Mouse (Mus musculus) CH12.LX (cell line): ENCODE measurements at regions not wholly inside any gene's neighbourhood (a gene's known extent, or its start where the extent isn't known, plus 50 kb on each side); places are given as distances from the start of the nearest gene placed in this dataset.
"Not testable (repeated sequence)": the region's sequence is repeated elsewhere in the genome, so short reads cannot be mapped to it uniquely, and the experiment has no call there.

Experiments used
- DNase-seq: peaks from one replicate; pipeline ENCODE4 v3.0.0-alpha.2; 2013; ENCODE audit errors: extremely low read depth
- H3K27ac ChIP-seq: 2 replicates; pipeline ENCODE4 v1.5.1; 2012; ENCODE audit warnings: low read depth, mild to moderate bottlenecking, control low read depth, moderate library complexity; ENCODE audit not compliant: insufficient read depth
- H3K27me3 ChIP-seq: replicated peaks from 2 replicates; pipeline ENCODE3; 2012; ENCODE audit warnings: inconsistent platforms
- H3K36me3 ChIP-seq, 2 experiments: replicated peaks in 1 of 2; 2 replicates each; pipeline versions ENCODE3 to v1.6.1; 2012; ENCODE audit warnings: inconsistent platforms in 1 of 2, low read length in 1 of 2, mild to moderate bottlenecking in 1 of 2, mixed read lengths in 1 of 2, moderate library complexity in 1 of 2; ENCODE audit not compliant: control insufficient read depth in 1 of 2, insufficient read depth in 1 of 2
- H3K4me1 ChIP-seq, 2 experiments: 2 replicates each; pipeline ENCODE4 v1.6.1; 2012; ENCODE audit warnings: inconsistent platforms in 1 of 2, moderate library complexity in 1 of 2; ENCODE audit not compliant: insufficient read depth in 2 of 2, control insufficient read depth in 1 of 2
- H3K4me2 ChIP-seq: 2 replicates; pipeline ENCODE4 v1.6.1; 2012; ENCODE audit warnings: low read depth, mild to moderate bottlenecking, control low read depth; ENCODE audit not compliant: poor library complexity, insufficient read depth, severe bottlenecking
- H3K4me3 ChIP-seq, 3 experiments: fragments of 150-350 bp in 1 of 3; sonication (generic) in 1 of 3; replicated peaks in 1 of 3; 2 replicates each; pipeline versions ENCODE3 to v1.5.1; 2011 to 2012; ENCODE audit warnings: low read depth in 2 of 3, low read length in 2 of 3, mild to moderate bottlenecking in 2 of 3, moderate library complexity in 2 of 3, control low read depth in 1 of 3, improper control_type of control experiment in 1 of 3, inconsistent platforms in 1 of 3, mixed read lengths in 1 of 3; ENCODE audit not compliant: poor library complexity in 1 of 3
- H3K79me2 ChIP-seq: replicated peaks from 2 replicates; pipeline ENCODE4 v1.6.1; 2012; ENCODE audit warnings: mild to moderate bottlenecking, moderate library complexity; ENCODE audit not compliant: control insufficient read depth, poor library complexity, insufficient read depth, severe bottlenecking; ENCODE audit errors: extremely low read depth
- H3K9ac ChIP-seq: 2 replicates; pipeline ENCODE4 v1.6.1; 2012; ENCODE audit warnings: low read depth, mild to moderate bottlenecking, control low read depth, moderate library complexity; ENCODE audit not compliant: insufficient read depth
- H3K9me3 ChIP-seq: replicated peaks from 2 replicates; pipeline ENCODE3; 2012; ENCODE audit warnings: low read length, inconsistent platforms, mixed read lengths
- CHD1 ChIP-seq: IDR thresholded peaks from 2 replicates; pipeline ENCODE4 v1.6.1; 2012; ENCODE audit warnings: low read depth, low read length, improper control_type of control experiment, inconsistent platforms
- ELF1 ChIP-seq: IDR thresholded peaks from 2 replicates; pipeline ENCODE4 v1.6.1; 2014; ENCODE audit warnings: low read depth, mild to moderate bottlenecking, inconsistent platforms, low read length, improper control_type of control experiment
- GABPA ChIP-seq: IDR thresholded peaks from 2 replicates; pipeline ENCODE4 v1.6.1; 2012; ENCODE audit warnings: low read depth, low read length, improper control_type of control experiment, inconsistent platforms; ENCODE audit not compliant: insufficient replicate concordance
- IRF4 ChIP-seq: IDR thresholded peaks from 2 replicates; pipeline ENCODE4 v1.6.1; 2014; ENCODE audit warnings: low read depth, mild to moderate bottlenecking, inconsistent platforms, low read length, improper control_type of control experiment
- JUND ChIP-seq: conservative IDR thresholded peaks from 2 replicates; pipeline ENCODE4 v1.6.1; 2011; ENCODE audit warnings: low read depth, low read length, improper control_type of control experiment
- MEF2A ChIP-seq: IDR thresholded peaks from 2 replicates; pipeline ENCODE4 v1.6.1; 2014; ENCODE audit warnings: low read depth, mild to moderate bottlenecking, inconsistent platforms, low read length, improper control_type of control experiment, borderline replicate concordance
- MXI1 ChIP-seq: IDR thresholded peaks from 2 replicates; pipeline ENCODE4 v1.6.1; 2011; ENCODE audit warnings: mild to moderate bottlenecking, low read depth, low read length, improper control_type of control experiment
- MYC ChIP-seq: IDR thresholded peaks from 2 replicates; pipeline ENCODE4 v1.6.1; 2011; ENCODE audit warnings: low read depth, mild to moderate bottlenecking, improper control_type of control experiment, low read length
- NRF1 ChIP-seq: IDR thresholded peaks from 2 replicates; pipeline ENCODE4 v1.6.1; 2014; ENCODE audit warnings: low read depth, mild to moderate bottlenecking, inconsistent platforms, low read length, improper control_type of control experiment, moderate library complexity
- SMC3 ChIP-seq: IDR thresholded peaks from 2 replicates; pipeline ENCODE4 v1.6.1; 2011; ENCODE audit warnings: low read depth, low read length, improper control_type of control experiment
- USF1 ChIP-seq: IDR thresholded peaks from 2 replicates; pipeline ENCODE4 v1.6.1; 2014; ENCODE audit warnings: low read depth, mild to moderate bottlenecking, inconsistent platforms, low read length, improper control_type of control experiment
- ZC3H11A ChIP-seq: IDR thresholded peaks from 2 replicates; pipeline ENCODE4 v1.6.1; 2012; ENCODE audit warnings: low read depth, mild to moderate bottlenecking, inconsistent platforms, low read length, improper control_type of control experiment
- ZMIZ1 ChIP-seq: IDR thresholded peaks from 2 replicates; pipeline ENCODE4 v1.6.1; 2012; ENCODE audit warnings: low read depth, mild to moderate bottlenecking, inconsistent platforms, low read length, improper control_type of control experiment
- dilution Hi-C: fragments of 300-500 bp; cut with MboI; formaldehyde crosslinking; loops from 2 replicates; pipeline ENCODE4 v1.14.3; 2020; ENCODE audit warnings: low sequenced_read_pairs; ENCODE audit not compliant: extremely low pct_unique_long_range_greater_than_20kb, extremely low pct_ligation_motif_present
- in situ Hi-C: fragments of 300-500 bp; cut with MboI; formaldehyde crosslinking; loops from 3 replicates; pipeline ENCODE4 v1.14.3; 2019; ENCODE audit warnings: low sequenced_read_pairs, low pct_ligation_motif_present, low pct_unique_long_range_greater_than_20kb, mixed read lengths

GRCm38 (mm10) chr12:47160626-47161025 is 341.9 kb upstream of the Nova1 start:
- no peaks in the 10 kb centered on the region for H3K4me1 ChIP-seq
- H3K27ac ChIP-seq, result no peak overlapping the region
- no peaks in the 10 kb centered on the region for H3K79me2 ChIP-seq
- H3K4me3 ChIP-seq, result no peak overlapping the region
- H3K9ac ChIP-seq, result no peak overlapping the region
- no peaks in the 10 kb centered on the region for H3K9me3 ChIP-seq
- H3K27me3 ChIP-seq, result no peaks in the 10 kb centered on the region
- in situ Hi-C loops, result no loop called here
- dilution Hi-C loops, result no loop called here
- TF ChIP-seq ZC3H11A (no peak), MYC (no peak), MEF2A (no peak), IRF4 (no peak), MXI1 (no peak), SMC3 (no peak), ELF1 (no peak), GABPA (no peak), NRF1 (no peak), USF1 (no peak), JUND (no peak)
- DNase-seq, result no peak
- H3K4me2 ChIP-seq, result no peak overlapping the region
- no peaks in the 10 kb centered on the region for H3K36me3 ChIP-seq

GRCm38 (mm10) chr12:47155916-47156315 is 337.2 kb upstream of the Nova1 start:
- in situ Hi-C loops, result not testable (repeated sequence)

GRCm38 (mm10) chr12:47140677-47141076 is 321.9 kb upstream of the Nova1 start:
- H3K4me2 ChIP-seq, result no peak overlapping the region
- in situ Hi-C loops, result no loop called here
- H3K36me3 ChIP-seq, result no peaks in the 10 kb centered on the region
- no peaks in the 10 kb centered on the region for H3K27me3 ChIP-seq
- no peak for DNase-seq
- H3K9me3 ChIP-seq, result no peaks in the 10 kb centered on the region
- no peaks in the 10 kb centered on the region for H3K4me1 ChIP-seq
- TF ChIP-seq USF1 (no peak), IRF4 (no peak), ZMIZ1 (no peak), CHD1 (no peak)
- H3K79me2 ChIP-seq, result no peaks in the 10 kb centered on the region
- H3K27ac ChIP-seq, result no peak overlapping the region
- dilution Hi-C loops, result no loop called here
- no peak overlapping the region for H3K4me3 ChIP-seq
- no peak overlapping the region for H3K9ac ChIP-seq

More at GRCm38 (mm10) chr12:47155916-47156315, 337.2 kb upstream of the Nova1 start:
- H3K79me2 ChIP-seq, H3K27ac ChIP-seq, H3K27me3 ChIP-seq, H3K4me1 ChIP-seq, H3K4me2 ChIP-seq, H3K4me3 ChIP-seq, DNase-seq, H3K36me3 ChIP-seq, dilution Hi-C loops, H3K9ac ChIP-seq, H3K9me3 ChIP-seq: not testable (repeated sequence)
